Comparison of ENCODE assay signal across 14 mouse cellular contexts in the genomic region with DNA sequence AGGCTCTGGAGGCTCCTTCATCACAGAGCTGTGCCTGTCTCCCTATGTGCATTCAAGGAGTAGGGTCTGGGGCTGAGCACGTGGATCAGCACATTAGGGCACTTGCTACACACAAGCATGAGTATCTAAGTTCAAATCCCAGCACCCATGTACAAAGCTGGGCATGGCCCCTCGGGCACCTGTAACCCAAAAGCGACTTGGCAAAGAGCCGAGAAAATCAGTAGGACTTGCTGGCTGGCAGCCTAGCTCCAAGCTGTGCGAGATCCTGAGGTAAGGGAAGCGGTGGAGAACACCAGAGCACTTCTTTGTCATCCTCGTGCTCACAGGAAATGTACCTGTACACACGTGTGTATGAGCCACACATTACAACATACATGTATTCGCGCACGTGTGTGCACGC. TPM values are rescaled to one million over a fixed set of nuclear protein-coding genes. Genes with fewer than 3 reads are reported as not detected.
DNase-seq lines count a peak whose midpoint lies in the region; ATAC-seq lines count a peak whose summit lies in the region.
"Had no signal": no experiment of that assay in that cellular context is flagged by ENCODE, and none has a peak within 500 bp of the region (broad histone marks: within the 10 kb centered on the region; RNA-seq: fewer than 3 reads in every experiment).

No protein-coding gene starts in this region.

- H3K27me3 ChIP-seq in heart, embryonic 11.5 days (ENCODE audit: control insufficient read depth, insufficient read depth, low read length) = no peaks in the 10 kb centered on the region
- H3K27me3 ChIP-seq in neural tube, embryonic 13.5 days = no peaks in the 10 kb centered on the region
- no peaks in the 10 kb centered on the region for H3K27me3 ChIP-seq in limb, embryonic 10.5 days (ENCODE audit: low read depth, poor library complexity, severe bottlenecking)
- H3K27me3 ChIP-seq: embryonic facial prominence, embryonic 12.5 days had no signal

- H3K4me3 ChIP-seq in heart, embryonic 11.5 days (ENCODE audit: low read depth, low read length) = no peak overlapping the region
- no peak overlapping the region for H3K4me3 ChIP-seq in neural tube, embryonic 13.5 days
- no peak overlapping the region for H3K4me3 ChIP-seq in limb, embryonic 10.5 days
- H3K4me3 ChIP-seq: embryonic facial prominence, embryonic 12.5 days; gastrocnemius, adult 2 months had no signal

- peaks cover 12% of the 10 kb centered on the region; the same call in 1 of the 2 replicates for H3K4me1 ChIP-seq in heart, embryonic 11.5 days (ENCODE audit: control insufficient read depth, insufficient read depth, low read length)
- peaks cover 63% of the 10 kb centered on the region for H3K4me1 ChIP-seq in neural tube, embryonic 13.5 days (replicated peaks)
- H3K4me1 ChIP-seq in limb, embryonic 10.5 days = peaks cover 23% of the 10 kb centered on the region

- no peak for ATAC-seq in heart, embryonic 11.5 days (replicated peaks; ENCODE audit: insufficient number of reproducible peaks, low FRiP score, low TSS enrichment)
- ATAC-seq in neural tube, embryonic 13.5 days (ENCODE audit: low read depth) = no peak
- no peak for ATAC-seq in megakaryocyte-erythroid progenitor cell, adult 5-6 weeks (replicated peaks; ENCODE audit: low FRiP score, low TSS enrichment, poor library complexity, severe bottlenecking)
- ATAC-seq: liver, postnatal 0 days had no signal

- H3K4me2 ChIP-seq in heart, embryonic 11.5 days = no peak overlapping the region
- H3K4me2 ChIP-seq in neural tube, embryonic 13.5 days = no peak overlapping the region
- H3K4me2 ChIP-seq: embryonic facial prominence, embryonic 12.5 days had no signal

- 81% methylated on average over 12 of the region's 12 CpGs for WGBS in heart, embryonic 11.5 days (ENCODE audit: insufficient replicate concordance)
- 85% methylated on average over 12 of the region's 12 CpGs for WGBS in neural tube, embryonic 13.5 days
- 94% methylated on average over 12 of the region's 12 CpGs for WGBS in limb, embryonic 10.5 days

- no peaks in the 10 kb centered on the region for H3K9me3 ChIP-seq in heart, embryonic 11.5 days (replicated peaks; ENCODE audit: control insufficient read depth, low read length)
- no peaks in the 10 kb centered on the region for H3K9me3 ChIP-seq in neural tube, embryonic 13.5 days
- H3K9me3 ChIP-seq in limb, embryonic 10.5 days (replicated peaks) = no peaks in the 10 kb centered on the region
- H3K9me3 ChIP-seq: embryonic facial prominence, embryonic 12.5 days had no signal

- peak overlapping the region; percentile 54 for H3K9ac ChIP-seq in heart, embryonic 11.5 days (ENCODE audit: low read depth, low read length)
- 0 out of 2 replicates have a peak overlapping the region, but pooled peaks have one; percentile 1 for H3K9ac ChIP-seq in neural tube, embryonic 13.5 days
- H3K9ac ChIP-seq: liver, postnatal 0 days had no signal

- no peak for DNase-seq in heart, postnatal 10 days
- no peak for DNase-seq in neural tube, embryonic 10.5 days (ENCODE audit: extremely low spot score, low spot score)
- DNase-seq in limb, embryonic 10.5 days (ENCODE audit: low spot score) = no peak
- DNase-seq in adrenal gland, adult 2 months = no peak
- no peak for DNase-seq in lung, postnatal 36 days
- DNase-seq: adrenal gland, adult 8-10 months; gastrocnemius, adult 2 months; heart, postnatal 14 days; liver, postnatal 0 days had no signal

- peaks cover 2% of the 10 kb centered on the region; the same call in 1 of the 2 replicates for H3K36me3 ChIP-seq in heart, embryonic 11.5 days (ENCODE audit: control insufficient read depth, insufficient read depth, low read length)
- peaks cover 21% of the 10 kb centered on the region for H3K36me3 ChIP-seq in neural tube, embryonic 13.5 days
- peaks cover 80% of the 10 kb centered on the region for H3K36me3 ChIP-seq in limb, embryonic 10.5 days

- intact Hi-C loops in heart, postnatal 10 days (cut with DNase I) = no loop called here

- no peak overlapping the region for H3K27ac ChIP-seq in heart, embryonic 11.5 days (ENCODE audit: low read depth, low read length)
- H3K27ac ChIP-seq in neural tube, embryonic 13.5 days (replicated peaks) = peak overlapping the region; percentile 71
- peak overlapping the region; percentile 22; the same call in 1 of the 2 replicates for H3K27ac ChIP-seq in limb, embryonic 10.5 days
- H3K27ac ChIP-seq: gastrocnemius, adult 2 months had no signal

RNA-seq across cellular contexts. Expression of gene Crocc, which starts 7.9 kb away (rescaled TPM):
- polyA plus RNA-seq in heart, embryonic 11.5 days (2014; fragmentation: Nextera tagmentation; extraction: Ambion mirVana) = 4.5 and 4.7 TPM in 2 replicates
- total RNA-seq in heart, postnatal 10 days (2021) = 1 to 10 TPM; 7.0 to 7.4 TPM
- 4.9 and 7.2 TPM in 2 replicates for polyA plus RNA-seq in neural tube, embryonic 13.5 days (2015; fragmentation: Nextera tagmentation; extraction: Ambion mirVana)
- polyA plus RNA-seq in limb, embryonic 10.5 days (2016; fragmentation: Nextera tagmentation; extraction: Ambion mirVana) = 10.6 and 11.4 TPM in 2 replicates
- total RNA-seq in megakaryocyte-erythroid progenitor cell, adult 5-6 weeks (2014; fragmentation: Nextera tagmentation) = 6.9 and 8.9 TPM in 2 replicates
- 1.3 and 5.7 TPM in 2 replicates for total RNA-seq in megakaryocyte-erythroid progenitor cell, adult 5-6 weeks (2017)
- 1 to 10 TPM; 5.6 to 7.4 TPM for total RNA-seq in adrenal gland, adult 2 months (2021)
- polyA plus RNA-seq in adrenal gland, adult 2 months (2012; rRNA removed) = 7.1 and 10.5 TPM in 2 replicates

RNA-seq across cellular contexts. Expression of gene Necap2, which starts 25.7 kb away (rescaled TPM):
- polyA plus RNA-seq in heart, embryonic 11.5 days (2014; fragmentation: Nextera tagmentation; extraction: Ambion mirVana) = 34.4 and 41.9 TPM in 2 replicates
- 10 to 100 TPM; 33.3 to 34.3 TPM for total RNA-seq in heart, postnatal 10 days (2021)
- 55.5 and 58.7 TPM in 2 replicates for polyA plus RNA-seq in neural tube, embryonic 13.5 days (2015; fragmentation: Nextera tagmentation; extraction: Ambion mirVana)
- 67.9 and 82.8 TPM in 2 replicates for polyA plus RNA-seq in limb, embryonic 10.5 days (2016; fragmentation: Nextera tagmentation; extraction: Ambion mirVana)
- 127 and 188 TPM in 2 replicates for total RNA-seq in megakaryocyte-erythroid progenitor cell, adult 5-6 weeks (2014; fragmentation: Nextera tagmentation)
- 123 and 153 TPM in 2 replicates for total RNA-seq in megakaryocyte-erythroid progenitor cell, adult 5-6 weeks (2017)
- 10 to 100 TPM; 55.8 to 65.3 TPM for total RNA-seq in adrenal gland, adult 2 months (2021)
- 54.8 and 63.7 TPM in 2 replicates for polyA plus RNA-seq in adrenal gland, adult 2 months (2012; rRNA removed)

RNA-seq across cellular contexts. Expression of gene Spata21, which starts 35.7 kb away (rescaled TPM):
- polyA plus RNA-seq in heart, embryonic 11.5 days (2014; fragmentation: Nextera tagmentation; extraction: Ambion mirVana) = 0.64 TPM in 1 of 2 replicates, not detected in the other
- not detected for total RNA-seq in heart, postnatal 10 days (2021)
- not detected in 2 replicates for polyA plus RNA-seq in neural tube, embryonic 13.5 days (2015; fragmentation: Nextera tagmentation; extraction: Ambion mirVana)
- 0.18 TPM in 1 of 2 replicates, not detected in the other for polyA plus RNA-seq in limb, embryonic 10.5 days (2016; fragmentation: Nextera tagmentation; extraction: Ambion mirVana)
- not detected in 2 replicates for total RNA-seq in megakaryocyte-erythroid progenitor cell, adult 5-6 weeks (2014; fragmentation: Nextera tagmentation)
- not detected in 2 replicates for total RNA-seq in megakaryocyte-erythroid progenitor cell, adult 5-6 weeks (2017)
- total RNA-seq in adrenal gland, adult 2 months (2021) = not detected
- polyA plus RNA-seq in adrenal gland, adult 2 months (2012; rRNA removed) = not detected in 2 replicates
- total RNA-seq: adrenal gland, adult 8-10 months; gastrocnemius, adult 2 months; heart, postnatal 14 days had no signal
- polyA plus RNA-seq: C2C12; liver, postnatal 0 days had no signal

RNA-seq across cellular contexts. Expression of gene Mfap2, which starts 42.2 kb away (rescaled TPM):
- polyA plus RNA-seq in heart, embryonic 11.5 days (2014; fragmentation: Nextera tagmentation; extraction: Ambion mirVana) = 246 and 248 TPM in 2 replicates
- 10 to 100 TPM; 47.6 to 53.7 TPM for total RNA-seq in heart, postnatal 10 days (2021)
- 248 and 255 TPM in 2 replicates for polyA plus RNA-seq in neural tube, embryonic 13.5 days (2015; fragmentation: Nextera tagmentation; extraction: Ambion mirVana)
- polyA plus RNA-seq in limb, embryonic 10.5 days (2016; fragmentation: Nextera tagmentation; extraction: Ambion mirVana) = 444 and 521 TPM in 2 replicates
- not detected in 2 replicates for total RNA-seq in megakaryocyte-erythroid progenitor cell, adult 5-6 weeks (2014; fragmentation: Nextera tagmentation)
- not detected in 2 replicates for total RNA-seq in megakaryocyte-erythroid progenitor cell, adult 5-6 weeks (2017)
- 10 to 100 TPM in 1 of 2 experiments, 1 to 10 TPM in 1; 5.7 to 11.1 TPM for total RNA-seq in adrenal gland, adult 2 months (2021)
- polyA plus RNA-seq in adrenal gland, adult 2 months (2012; rRNA removed) = 37.8 and 42.4 TPM in 2 replicates
